Mouse (Mus musculus) layer of hippocampus, adult 18-20 months (tissue): Measurements from ENCODE around the gene Clock. TPM values are rescaled to one million over a fixed set of nuclear protein-coding genes. Genes with fewer than 3 reads are reported as not detected.

Experiments used
- DNase-seq, 2 experiments: peaks; one replicate each; pipeline ENCODE4 v3.0.0; 2022; ENCODE audit warnings: low spot score in 2 of 2
- total RNA-seq, 2 experiments: library from RNA; stranded (reverse); gene quantifications; 2 replicates each; pipeline ENCODE4 v1.2.3; 2021

Clock gene
- total RNA-seq, 2 experiments from 2014 or later: 49.6 to 50.3 TPM

DNA sequence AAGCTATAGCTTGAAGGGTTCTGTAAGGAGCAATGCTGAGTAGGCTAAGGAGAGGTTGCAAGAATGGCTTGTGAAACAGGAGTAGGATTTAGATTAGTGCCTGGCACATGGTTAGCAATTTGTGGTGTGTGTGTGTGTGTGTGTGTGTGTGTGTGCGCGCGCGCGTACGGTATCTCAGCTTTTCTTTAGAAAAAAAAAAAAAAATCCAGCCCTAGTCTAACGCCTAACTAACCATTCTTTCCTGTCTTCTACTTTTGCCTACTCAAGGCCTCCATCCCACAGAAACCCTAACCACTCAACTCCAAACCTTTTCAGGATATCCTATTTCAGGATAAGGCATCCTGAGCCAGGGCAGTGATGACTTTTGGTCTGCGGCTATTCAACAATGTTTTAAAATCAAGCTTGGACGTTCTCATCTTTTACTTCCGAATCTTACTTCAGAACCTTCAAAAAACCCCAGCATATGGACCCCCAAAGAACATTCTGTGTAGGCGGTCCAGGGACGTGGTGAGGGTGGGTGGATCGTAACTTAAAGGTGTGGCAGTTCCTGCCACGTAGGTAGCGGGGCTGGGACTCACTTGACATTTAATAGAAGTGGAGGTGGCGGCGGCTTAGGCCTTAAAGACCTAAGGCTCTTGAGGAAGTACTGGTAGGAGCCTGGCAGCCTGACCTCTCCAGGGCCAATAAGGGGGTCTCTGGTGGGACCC lies 121.4 kb downstream of the Clock start:
- no peak for DNase-seq

GRCm38 (mm10) chr5:76182326-76182725 lies 122.3 kb downstream of the Clock start:
- no peak for DNase-seq

DNA sequence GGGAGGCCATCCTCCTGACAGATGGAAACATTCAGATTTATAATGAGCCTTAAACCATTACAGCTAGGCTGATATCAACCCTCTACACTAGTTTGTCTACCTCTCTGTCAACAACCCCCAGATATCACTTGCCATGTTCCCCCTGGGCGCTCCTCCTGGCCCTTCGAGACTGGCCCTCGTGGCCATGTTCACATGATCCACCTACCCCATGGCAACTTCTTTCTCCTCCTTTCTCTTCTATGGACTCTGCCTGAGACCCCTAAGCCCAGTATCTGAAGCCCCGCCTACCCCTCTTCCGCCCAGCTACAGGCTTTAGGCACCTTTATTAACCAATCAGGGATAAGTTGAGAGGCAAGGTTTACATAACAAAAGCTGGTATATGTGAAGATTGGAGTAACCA lies 124.8 kb downstream of the Clock start:
- no peak for DNase-seq

GRCm38 (mm10) chr5:76179171-76179570 lies 125.4 kb downstream of the Clock start:
- no peak for DNase-seq

GRCm38 (mm10) chr5:76177664-76178063 lies 126.9 kb downstream of the Clock start:
- no peak for DNase-seq

DNA sequence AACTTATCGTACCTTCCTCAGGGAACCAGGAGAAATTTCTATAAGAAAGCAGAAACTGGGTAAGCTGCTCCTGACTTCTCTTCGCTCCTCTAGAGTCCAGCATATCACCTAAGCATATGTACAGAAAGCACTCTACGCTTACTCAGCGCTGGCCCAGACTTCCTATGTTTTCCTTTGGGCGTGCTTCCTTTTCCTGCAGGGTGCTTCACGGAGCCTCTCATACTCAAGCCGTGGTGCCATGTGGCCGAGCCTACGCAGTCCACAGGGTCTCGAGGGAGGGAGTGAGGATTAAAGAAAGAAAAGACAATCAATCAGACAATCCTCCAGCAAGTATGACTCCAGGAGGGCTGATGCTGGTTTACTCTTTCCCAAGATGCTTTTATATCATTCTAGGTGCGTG lies 127.8 kb downstream of the Clock start:
- no peak for DNase-seq

DNA sequence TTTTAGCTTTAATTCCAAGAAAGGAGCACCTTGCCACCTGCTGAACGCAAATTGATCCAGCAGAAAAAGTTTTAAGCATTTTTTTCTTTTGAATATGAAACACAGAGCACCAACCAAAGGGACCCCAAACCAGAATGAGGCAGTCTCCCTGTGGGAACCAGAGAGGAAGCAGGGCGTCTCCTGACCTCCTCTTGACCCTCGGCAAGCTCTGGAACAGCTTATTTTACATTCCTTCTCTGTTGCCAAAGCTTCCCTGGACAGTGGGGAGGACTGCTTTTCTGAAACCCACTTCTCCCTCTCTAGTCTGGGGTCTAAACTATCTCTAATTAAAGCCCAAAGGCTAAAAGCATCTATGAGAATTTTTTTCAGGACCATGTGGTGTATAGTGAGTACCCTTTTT lies 128.2 kb downstream of the Clock start:
- no peak for DNase-seq

DNA sequence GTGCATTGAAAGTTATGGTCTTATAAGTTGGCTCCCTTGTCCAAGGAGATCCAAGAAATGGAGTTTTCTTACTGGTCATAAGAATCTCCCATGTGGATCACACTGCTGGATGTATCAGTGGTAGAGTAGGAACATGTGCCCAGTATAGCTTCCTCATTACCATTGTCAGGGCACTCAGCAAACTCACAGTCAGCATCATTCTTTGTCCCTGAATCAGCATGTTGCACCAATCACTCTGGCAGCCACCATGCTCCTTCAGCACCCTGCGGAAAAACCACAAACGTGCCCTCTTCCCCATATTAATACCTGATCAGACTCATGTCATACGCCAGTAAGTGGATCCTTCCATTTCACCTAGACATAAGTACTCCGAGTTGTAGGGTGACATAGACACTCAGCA lies 129.5 kb downstream of the Clock start:
- DNase-seq: no peak

DNA sequence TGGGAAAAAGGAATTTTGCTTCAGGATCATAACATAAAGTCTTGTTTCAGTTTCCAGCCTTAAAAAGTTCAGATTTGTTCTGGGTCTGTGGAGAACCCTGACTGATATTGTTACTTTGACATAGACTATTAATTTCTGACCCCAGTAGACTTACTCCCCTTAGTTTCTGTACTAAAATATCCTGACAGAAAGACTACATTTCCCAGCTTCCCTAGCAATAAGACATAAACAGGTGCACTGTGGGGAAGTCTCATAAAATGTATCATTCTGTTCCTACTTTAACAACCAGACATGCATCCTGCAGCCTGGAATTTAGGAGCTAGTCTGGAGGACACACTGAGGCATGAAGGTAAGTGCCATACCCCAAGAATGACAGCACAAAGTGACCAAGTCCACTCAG lies 133.6 kb downstream of the Clock start:
- no peak for DNase-seq

DNA sequence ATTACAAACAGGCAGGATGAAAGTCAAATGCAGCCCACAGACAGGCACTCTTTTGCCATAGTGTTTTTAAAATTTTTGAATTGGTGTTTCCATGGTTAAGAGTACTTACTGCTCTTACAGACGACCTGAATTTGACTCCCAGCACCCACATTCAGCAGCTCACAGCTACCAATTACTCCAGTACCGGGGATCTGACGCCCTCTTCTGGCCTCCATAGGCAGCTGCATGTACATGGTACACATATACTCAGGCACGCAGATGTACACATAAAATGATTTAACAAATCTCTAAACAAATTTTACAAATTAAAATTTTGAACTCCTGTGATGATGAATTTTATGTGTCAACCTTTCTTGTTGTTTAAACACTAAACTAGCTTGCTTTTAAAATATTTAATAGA lies 134.1 kb downstream of the Clock start:
- DNase-seq: no peak

GRCm38 (mm10) chr5:76164827-76165226 lies 139.8 kb downstream of the Clock start:
- no peak for DNase-seq

- DNase-seq: no peak
Observed at GRCm38 (mm10) chr5:76163828-76164390, 140.7 kb downstream of the Clock start.

- no peak for DNase-seq
Observed at GRCm38 (mm10) chr5:76162926-76163325, 141.7 kb downstream of the Clock start.

- no peak for DNase-seq
Observed at GRCm38 (mm10) chr5:76161491-76161890, 143.1 kb downstream of the Clock start.

DNA sequence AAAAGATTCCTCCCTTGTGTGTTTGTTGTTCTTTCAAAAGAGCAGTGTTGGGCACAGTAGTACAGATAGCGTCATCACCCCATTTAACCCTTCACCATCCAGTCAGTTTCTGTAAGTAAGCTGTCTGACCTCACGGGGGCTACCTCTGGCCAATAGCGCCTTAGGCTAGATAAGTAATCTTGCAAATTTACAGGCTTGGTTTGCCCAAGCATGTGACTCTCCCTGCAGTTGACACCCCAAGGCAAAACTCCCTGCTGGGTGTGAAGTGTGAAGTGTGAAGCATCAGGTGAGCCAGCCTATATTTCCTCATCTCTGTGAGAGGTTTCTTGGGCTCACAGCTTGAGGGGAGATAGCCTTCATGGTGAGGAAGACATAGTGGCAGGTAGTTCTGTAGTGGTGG lies 144.5 kb downstream of the Clock start:
- no peak for DNase-seq

Other genes starting within 250 kb of the Clock start
- 10 to 100 TPM; 17.2 to 18.3 TPM for gene Srd5a3, start 164.5 kb downstream of the Clock start, total RNA-seq
- gene Tmem165, start 120.9 kb downstream of the Clock start, total RNA-seq: 10 to 100 TPM; 28.7 to 29.0 TPM
- gene Pdcl2, start 26.4 kb upstream of the Clock start, total RNA-seq: not detected
- gene Nmu, start 59.0 kb upstream of the Clock start, total RNA-seq: not detected
- gene Gm7271, start 179.2 kb upstream of the Clock start, total RNA-seq: not detected
- 10 to 100 TPM; 57.2 to 58.5 TPM for gene Exoc1, start 224.5 kb upstream of the Clock start, total RNA-seq